Mouse (Mus musculus) adrenal gland, adult 10 weeks (tissue): Measurements from ENCODE around the gene Hpcal1. TPM values are rescaled to one million over a fixed set of nuclear protein-coding genes. Genes with fewer than 3 reads are reported as not detected.

Source experiments
- polyA plus RNA-seq: library from polyadenylated mRNA; stranded (reverse); fragments of 350-450 nt; fragmentation: Illumina TruSeq; extraction: RNeasy Lipid Tissue Mini Kit (QIAGEN cat#74804); gene quantifications from one replicate; pipeline ENCODE4 v1.2.3, GENCODE M21; 2014; ENCODE audit warnings: low read depth, low replicate concordance

Gene Hpcal1
- 10.7 TPM for polyA plus RNA-seq

DNA sequence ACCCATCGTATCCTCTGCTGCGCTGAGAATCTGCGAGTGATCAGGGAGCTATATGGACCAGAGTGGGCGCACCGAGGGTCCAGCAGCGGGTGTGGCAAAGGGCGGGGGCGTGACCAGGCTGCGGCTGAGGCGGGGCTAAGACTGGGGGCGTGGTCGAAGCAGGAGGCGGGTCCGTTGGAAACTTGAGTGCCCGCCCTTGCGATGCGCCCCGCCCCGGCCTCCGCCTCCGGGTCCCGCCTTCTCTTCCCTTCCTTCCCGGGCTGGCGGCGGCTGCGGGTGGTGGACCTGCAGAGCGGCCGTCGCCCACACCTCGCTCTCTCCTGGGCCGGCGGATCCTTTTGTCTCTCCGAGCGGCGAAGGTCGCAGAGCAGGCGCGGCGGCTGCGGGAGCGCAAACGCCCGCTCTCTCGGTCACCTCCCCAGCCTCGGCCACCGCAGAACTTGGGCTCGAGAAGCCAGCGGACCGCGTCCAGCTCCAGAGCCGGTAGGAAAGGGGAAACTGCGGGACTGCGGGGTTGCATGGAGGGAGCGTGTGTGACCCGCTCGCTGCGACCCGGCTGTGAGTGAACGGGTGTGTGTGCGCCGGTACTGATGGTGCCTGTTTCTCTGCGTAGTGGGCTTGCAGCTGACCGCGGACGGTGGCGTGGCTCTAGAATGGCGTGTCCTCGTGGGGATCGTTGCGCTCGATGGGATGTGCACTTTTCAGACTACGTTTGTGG lies at the start of gene Hpcal1:
Gene Hpcal1 (plus strand): TSS at position 293 of the 718 bp plus-strand sequence.

Other genes starting within 250 kb of the Hpcal1 start
- gene Odc1, start 146.1 kb upstream of the Hpcal1 start, polyA plus RNA-seq, result 221 TPM